Comparison of ENCODE assay signal across 6 mouse cellular contexts in genomic region chr5:110516390-110516789, GRCm38 (mm10).
"Had no signal": no experiment of that assay in that cellular context is flagged by ENCODE, and none has a peak within 500 bp of the region (broad histone marks: within the 10 kb centered on the region; RNA-seq: fewer than 3 reads in every experiment).

No protein-coding gene starts in this region.

- DNase-seq: kidney, postnatal 25 days; layer of hippocampus, postnatal 36 days; lung, adult 2 months; lung, postnatal 36 days; midbrain, embryonic 14.5 days; thymus, postnatal 14 days had no signal
